Mouse (Mus musculus) T-helper 2 cell (primary cell): Measurements from ENCODE around the gene Vax1.

Source experiments
- in situ Hi-C: fragments of 300-600 bp; cut with MboI, MseI; formaldehyde crosslinking; loops from one replicate; pipeline ENCODE4 v1.15.1; 2025; ENCODE audit warnings: high pct_unique_total_duplicates

Gene Vax1

GRCm38 (mm10) chr19:59169936-59170765 lies at the start of gene Vax1:
Gene Vax1, minus strand, starts transcription at chr19:59170056.
- in situ Hi-C loops, result no loop called here

GRCm38 (mm10) chr19:59218991-59219390 lies 49.1 kb upstream of the Vax1 start, which contains the start of gene Kcnk18:
Gene Kcnk18, plus strand, starts transcription at chr19:59219214.
- in situ Hi-C loops, result no loop called here

GRCm38 (mm10) chr19:59216891-59217290 lies 47.0 kb upstream of the Vax1 start:
- in situ Hi-C loops, result no loop called here

- in situ Hi-C loops, result no loop called here
Observed at GRCm38 (mm10) chr19:59208986-59209385, 39.1 kb upstream of the Vax1 start.

- in situ Hi-C loops, result no loop called here
Observed at GRCm38 (mm10) chr19:59208475-59208874, 38.6 kb upstream of the Vax1 start.

- in situ Hi-C loops, result no loop called here
Observed at GRCm38 (mm10) chr19:59198161-59198560, 28.3 kb upstream of the Vax1 start.

GRCm38 (mm10) chr19:59196111-59196666 lies 26.3 kb upstream of the Vax1 start:
- in situ Hi-C loops, result no loop called here

GRCm38 (mm10) chr19:59195181-59195770 lies 25.4 kb upstream of the Vax1 start:
- in situ Hi-C loops, result no loop called here

- in situ Hi-C loops, result no loop called here
Observed at GRCm38 (mm10) chr19:59193986-59194820, 24.3 kb upstream of the Vax1 start.

- in situ Hi-C loops, result no loop called here
Observed at GRCm38 (mm10) chr19:59193456-59193855, 23.6 kb upstream of the Vax1 start.

- in situ Hi-C loops, result no loop called here
Observed at GRCm38 (mm10) chr19:59192491-59192890, 22.6 kb upstream of the Vax1 start.

- in situ Hi-C loops, result no loop called here
Observed at GRCm38 (mm10) chr19:59191123-59191505, 21.3 kb upstream of the Vax1 start.

- in situ Hi-C loops, result no loop called here
Observed at GRCm38 (mm10) chr19:59190431-59191122, 20.7 kb upstream of the Vax1 start.

- in situ Hi-C loops, result no loop called here
Observed at GRCm38 (mm10) chr19:59188981-59189380, 19.1 kb upstream of the Vax1 start.

- in situ Hi-C loops, result no loop called here
Observed at GRCm38 (mm10) chr19:59184000-59184399, 14.1 kb upstream of the Vax1 start.

GRCm38 (mm10) chr19:59173341-59174015 lies 3.6 kb upstream of the Vax1 start:
- in situ Hi-C loops, result no loop called here

GRCm38 (mm10) chr19:59172781-59173180 lies 2.9 kb upstream of the Vax1 start:
- in situ Hi-C loops, result no loop called here

GRCm38 (mm10) chr19:59171871-59172245 lies 2.0 kb upstream of the Vax1 start:
- in situ Hi-C loops, result no loop called here

- in situ Hi-C loops, result no loop called here
Observed at GRCm38 (mm10) chr19:59171151-59171870, 1.5 kb upstream of the Vax1 start.

GRCm38 (mm10) chr19:59170766-59171095 lies 875 bp upstream of the Vax1 start:
- in situ Hi-C loops, result no loop called here
